Comparison of ENCODE assay signal across 23 mouse cellular contexts in genomic region chr3:29582749-29583148, GRCm38 (mm10).
DNase-seq lines count a peak whose midpoint lies in the region; ATAC-seq and TF ChIP-seq lines count a peak whose summit lies in the region.
"Had no signal": no experiment of that assay in that cellular context is flagged by ENCODE, and none has a peak within 500 bp of the region (broad histone marks: within the 10 kb centered on the region; RNA-seq: fewer than 3 reads in every experiment).

No protein-coding gene starts in this region.

- 65% methylated on average over 8 of the region's 8 CpGs for WGBS in midbrain, embryonic 14.5 days
- WGBS in midbrain, embryonic 10.5 days: 86% methylated on average over 8 of the region's 8 CpGs
- 54% methylated on average over 8 of the region's 8 CpGs for WGBS in midbrain, postnatal 0 days

- H3K36me3 ChIP-seq in midbrain, embryonic 14.5 days (ENCODE audit: control insufficient read depth, insufficient read depth, low read length): no peaks in the 10 kb centered on the region
- H3K36me3 ChIP-seq in midbrain, embryonic 10.5 days: no peaks in the 10 kb centered on the region
- no peaks in the 10 kb centered on the region for H3K36me3 ChIP-seq in midbrain, postnatal 0 days (ENCODE audit: insufficient read depth, low read length)
- H3K36me3 ChIP-seq: embryonic facial prominence, embryonic 15.5 days; heart, embryonic 13.5 days; limb, embryonic 12.5 days; liver, embryonic 12.5 days; neural tube, embryonic 13.5 days had no signal

- H3K27me3 ChIP-seq in midbrain, embryonic 14.5 days (ENCODE audit: control insufficient read depth, insufficient read depth, low read length): no peaks in the 10 kb centered on the region
- no peaks in the 10 kb centered on the region for H3K27me3 ChIP-seq in midbrain, embryonic 10.5 days (ENCODE audit: low read depth, poor library complexity, severe bottlenecking)
- H3K27me3 ChIP-seq in midbrain, postnatal 0 days (ENCODE audit: insufficient read depth, low read length): no peaks in the 10 kb centered on the region
- H3K27me3 ChIP-seq: embryonic facial prominence, embryonic 15.5 days; heart, embryonic 13.5 days; limb, embryonic 12.5 days; liver, embryonic 12.5 days; megakaryocyte, embryonic 14.5 days; neural tube, embryonic 13.5 days had no signal

- H3K4me3 ChIP-seq in midbrain, embryonic 14.5 days (replicated peaks; ENCODE audit: low read depth, low read length): no peak overlapping the region
- H3K4me3 ChIP-seq in midbrain, embryonic 10.5 days: no peak overlapping the region
- H3K4me3 ChIP-seq in midbrain, postnatal 0 days (ENCODE audit: low read depth, low read length): no peak overlapping the region
- H3K4me3 ChIP-seq: embryonic facial prominence, embryonic 15.5 days; gastrocnemius, adult 2 months; heart, embryonic 13.5 days; limb, embryonic 12.5 days; liver, embryonic 12.5 days; megakaryocyte, embryonic 14.5 days; neural tube, embryonic 13.5 days had no signal

- peak; percentile 52 for ATAC-seq in frontal cortex, adult (ENCODE audit: low TSS enrichment)
- no peak for ATAC-seq in midbrain, embryonic 14.5 days (ENCODE audit: low FRiP score, low TSS enrichment)
- no peak for ATAC-seq in midbrain, postnatal 0 days (ENCODE audit: low FRiP score)
- ATAC-seq: CD4-positive, CD25-positive, alpha-beta regulatory T cell, adult 4 months; inflammation-experienced regulatory T-cells, adult 6 months; liver, embryonic 12.5 days; Patski had no signal

- H3K9me3 ChIP-seq in midbrain, embryonic 14.5 days (ENCODE audit: control insufficient read depth, low read length): no peaks in the 10 kb centered on the region
- H3K9me3 ChIP-seq in midbrain, embryonic 10.5 days (replicated peaks): no peaks in the 10 kb centered on the region
- H3K9me3 ChIP-seq in midbrain, postnatal 0 days (ENCODE audit: low read length): no peaks in the 10 kb centered on the region
- H3K9me3 ChIP-seq: embryonic facial prominence, embryonic 15.5 days; heart, embryonic 13.5 days; limb, embryonic 12.5 days; liver, embryonic 12.5 days; megakaryocyte, embryonic 14.5 days; neural tube, embryonic 13.5 days had no signal

- no peak overlapping the region for H3K9ac ChIP-seq in midbrain, embryonic 14.5 days (replicated peaks; ENCODE audit: low read length)
- no peak overlapping the region for H3K9ac ChIP-seq in midbrain, postnatal 0 days (replicated peaks; ENCODE audit: low read length, poor library complexity, severe bottlenecking)
- H3K9ac ChIP-seq: embryonic facial prominence, embryonic 15.5 days; heart, embryonic 13.5 days; limb, embryonic 12.5 days; liver, embryonic 12.5 days; neural tube, embryonic 13.5 days had no signal

- TF ChIP-seq CTCF in midbrain, postnatal 0 days (IDR thresholded peaks at IDR 0.05): no peak

- no peaks in the 10 kb centered on the region for H3K4me1 ChIP-seq in midbrain, embryonic 14.5 days (ENCODE audit: control insufficient read depth, insufficient read depth, low read length)
- no peaks in the 10 kb centered on the region for H3K4me1 ChIP-seq in midbrain, embryonic 10.5 days
- no peaks in the 10 kb centered on the region for H3K4me1 ChIP-seq in midbrain, postnatal 0 days (ENCODE audit: insufficient read depth, low read length)
- H3K4me1 ChIP-seq: embryonic facial prominence, embryonic 15.5 days; heart, embryonic 13.5 days; limb, embryonic 12.5 days; liver, embryonic 12.5 days; megakaryocyte, embryonic 14.5 days; neural tube, embryonic 13.5 days had no signal

- peak; percentile 1 for DNase-seq in cerebellum, adult 9-10 months
- DNase-seq in cerebellum, adult 11 months: no peak
- no peak for DNase-seq in frontal cortex, postnatal 10 days (ENCODE audit: low spot score in 2 of 2)
- peak; percentile 31 for DNase-seq in midbrain, embryonic 14.5 days
- no peak for DNase-seq in midbrain, embryonic 10.5 days (ENCODE audit: low spot score)
- peak; percentile 60 for DNase-seq in midbrain, postnatal 0 days (ENCODE audit: low spot score)
- DNase-seq: adrenal gland, adult 8-10 months; gastrocnemius, adult 2 months; kidney, adult 2 months; kidney, postnatal 10 days; lung, adult 2 months; right cerebral cortex, adult 18-20 months; thymus, postnatal 25 days had no signal

- no peak overlapping the region for H3K27ac ChIP-seq in midbrain, embryonic 14.5 days (replicated peaks; ENCODE audit: low read depth, low read length)
- no peak overlapping the region for H3K27ac ChIP-seq in midbrain, embryonic 10.5 days (replicated peaks)
- H3K27ac ChIP-seq in midbrain, postnatal 0 days (ENCODE audit: low read depth, low read length): no peak overlapping the region
- H3K27ac ChIP-seq: embryonic facial prominence, embryonic 15.5 days; gastrocnemius, adult 2 months; heart, embryonic 13.5 days; limb, embryonic 12.5 days; liver, embryonic 12.5 days; neural tube, embryonic 13.5 days had no signal

- no peak overlapping the region for H3K4me2 ChIP-seq in midbrain, embryonic 14.5 days (ENCODE audit: low read length)
- H3K4me2 ChIP-seq in midbrain, postnatal 0 days (ENCODE audit: low read depth, low read length, poor library complexity, severe bottlenecking): no peak overlapping the region
- H3K4me2 ChIP-seq: embryonic facial prominence, embryonic 15.5 days; heart, embryonic 13.5 days; limb, embryonic 12.5 days; liver, embryonic 12.5 days; neural tube, embryonic 13.5 days had no signal

Comparison
In these comparisons a context has a peak if more than half of its experiments do, and no peak if none do; other contexts are left out.
1. DNase-seq: peak in cerebellum, adult 9-10 months (single experiment), midbrain, embryonic 14.5 days (single experiment) and midbrain, postnatal 0 days (single experiment); none in cerebellum, adult 11 months (single experiment), frontal cortex, postnatal 10 days (0 of 2) and midbrain, embryonic 10.5 days (single experiment).